Mouse (Mus musculus) adrenal gland, adult (tissue): Measurements from ENCODE around the gene Olfr877.

ENCODE experiments used
- DNase-seq, 2 experiments: peaks; one replicate each; pipeline ENCODE4 v3.0.0; 2022 to 2023; ENCODE audit warnings: low spot score in 1 of 2; ENCODE audit not compliant: inconsistent age in 2 of 2

Gene Olfr877

GRCm38 (mm10) chr9:37853969-37854368, at the start of gene Olfr877:
Olfr877 (plus strand) TSS chr9:37854269.
- DNase-seq, result no peak

GRCm38 (mm10) chr9:37807235-37807634, 46.8 kb upstream of the Olfr877 start:
- no peak for DNase-seq

GRCm38 (mm10) chr9:37808456-37808855, 45.6 kb upstream of the Olfr877 start:
- DNase-seq, result peak; percentile 26 to 67

GRCm38 (mm10) chr9:37808976-37809375, 45.1 kb upstream of the Olfr877 start:
- DNase-seq, result peak; percentile 47 to 84

GRCm38 (mm10) chr9:37814696-37815095, 39.4 kb upstream of the Olfr877 start:
- no peak for DNase-seq

- DNase-seq, result no peak
These were observed 24.2 kb upstream of the Olfr877 start for GRCm38 (mm10) chr9:37829881-37830280.

GRCm38 (mm10) chr9:37833341-37833740, 20.7 kb upstream of the Olfr877 start:
- DNase-seq, result peak in 1 of 2 experiments; percentile 61

- DNase-seq, result no peak
These were observed 4.8 kb upstream of the Olfr877 start for GRCm38 (mm10) chr9:37849267-37849666.

- no peak for DNase-seq
These were observed 9.3 kb downstream of the Olfr877 start for GRCm38 (mm10) chr9:37863325-37863724.

GRCm38 (mm10) chr9:37870246-37870645, 16.2 kb downstream of the Olfr877 start:
- peak; percentile 45 to 82 for DNase-seq

GRCm38 (mm10) chr9:37871097-37871496, 17.0 kb downstream of the Olfr877 start:
- no peak for DNase-seq

- DNase-seq, result no peak
These were observed 17.5 kb downstream of the Olfr877 start for GRCm38 (mm10) chr9:37871536-37871935.

GRCm38 (mm10) chr9:37890960-37891359, 36.9 kb downstream of the Olfr877 start:
- DNase-seq, result no peak

- DNase-seq, result peak; percentile 43 to 81
These were observed 42.6 kb downstream of the Olfr877 start, which contains the start of gene Olfr145 for GRCm38 (mm10) chr9:37896661-37897060. Olfr145 (plus strand) TSS chr9:37896724.

GRCm38 (mm10) chr9:37905555-37905954, 51.5 kb downstream of the Olfr877 start:
- DNase-seq, result no peak
